Mouse (Mus musculus) hindbrain, embryonic 11.5 days (tissue): ENCODE results near the gene Numb. TPM values are rescaled to one million over a fixed set of nuclear protein-coding genes. Genes with fewer than 3 reads are reported as not detected.

ENCODE experiments used
- ATAC-seq: fragments of 200-750 bp; cut with Nextera tagmentation; 2 replicates; pipeline ENCODE4 v1.8.0; 2017; ENCODE audit warnings: mild to moderate bottlenecking, moderate TSS enrichment, moderate library complexity; ENCODE audit not compliant: low FRiP score
- DNase-seq: peaks from one replicate; pipeline ENCODE4 v3.0.0-alpha.2; 2015; ENCODE audit warnings: low spot score
- H3K27ac ChIP-seq: fragments of 300-500 bp; sonication (generic); 2 replicates; pipeline ENCODE4 v1.5.1; 2014; ENCODE audit warnings: mild to moderate bottlenecking, low read depth, low read length
- H3K27me3 ChIP-seq: fragments of 300-500 bp; sonication (generic); 2 replicates; pipeline ENCODE4 v1.6.1; 2014; ENCODE audit warnings: mild to moderate bottlenecking, low read length, moderate library complexity, mixed read lengths; ENCODE audit not compliant: control insufficient read depth, insufficient read depth
- H3K36me3 ChIP-seq: fragments of 300-500 bp; sonication (generic); 2 replicates; pipeline ENCODE4 v1.6.1; 2014; ENCODE audit warnings: mild to moderate bottlenecking, low read length, moderate library complexity, mixed read lengths; ENCODE audit not compliant: control insufficient read depth, insufficient read depth
- H3K4me1 ChIP-seq: fragments of 300-500 bp; sonication (generic); replicated peaks from 2 replicates; pipeline ENCODE4 v1.6.1; 2014; ENCODE audit warnings: low read length, mixed read lengths; ENCODE audit not compliant: control insufficient read depth, insufficient read depth
- H3K4me2 ChIP-seq: fragments of 300-500 bp; sonication (generic); replicated peaks from 2 replicates; pipeline ENCODE4 v1.6.1; 2014; ENCODE audit warnings: mild to moderate bottlenecking, low read depth, low read length
- H3K4me3 ChIP-seq: fragments of 300-500 bp; sonication (generic); 2 replicates; pipeline ENCODE4 v1.5.1; 2014; ENCODE audit warnings: low read depth, low read length
- H3K9ac ChIP-seq: fragments of 300-500 bp; sonication (generic); 2 replicates; pipeline ENCODE4 v1.6.1; 2014; ENCODE audit warnings: low read depth, low read length
- H3K9me3 ChIP-seq: fragments of 300-500 bp; sonication (generic); 2 replicates; pipeline ENCODE4 v1.6.1; 2016; ENCODE audit warnings: low read length; ENCODE audit not compliant: control insufficient read depth
- WGBS: fragments of 180-500 bp; shearing (Covaris S2); extraction: QIAGEN DNeasy Blood & Tissue Kit; methylation state at CpG from one replicate; pipeline ENCODE4 v1.1.7; 2014; 5-methylcytosine and 5-hydroxymethylcytosine counted together
- polyA plus RNA-seq: library from polyadenylated mRNA; unstranded; fragments of >200 nt; fragmentation: Nextera tagmentation; extraction: Ambion mirVana; gene quantifications from 2 replicates; pipeline ENCODE4 v1.2.1, GENCODE M21; 2014

Gene Numb
- polyA plus RNA-seq, 1 experiment from 2014 or later = 31.0 TPM

DNA sequence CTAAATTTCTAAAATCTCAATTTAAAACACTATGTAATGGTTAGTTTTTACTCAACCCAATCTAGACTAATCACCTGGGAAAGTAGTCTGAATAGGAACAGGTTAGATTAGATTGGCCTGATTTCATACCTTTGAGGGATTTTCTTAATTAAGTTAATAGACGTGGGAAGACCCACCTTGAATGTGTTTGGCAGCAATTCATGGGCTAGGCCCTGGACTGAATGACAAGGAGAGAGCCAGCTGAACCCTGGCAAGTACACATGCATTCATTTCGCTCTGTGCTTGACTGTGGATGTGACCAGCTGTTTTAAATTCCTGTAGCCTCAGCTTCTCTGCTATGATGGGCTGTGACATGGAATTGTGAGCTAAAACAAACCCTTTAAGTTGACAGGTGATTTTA lies 40.8 kb downstream of the Numb start:
- H3K36me3 ChIP-seq = no peaks in the 10 kb centered on the region
- H3K4me1 ChIP-seq = no peaks in the 10 kb centered on the region
- H3K27me3 ChIP-seq = no peaks in the 10 kb centered on the region
- DNase-seq = no peak
- no peak overlapping the region for H3K4me2 ChIP-seq
- 84% methylated on average over 2 of the region's 2 CpGs for WGBS
- ATAC-seq = no peak
- no peak overlapping the region for H3K9ac ChIP-seq
- H3K4me3 ChIP-seq = no peak overlapping the region
- H3K27ac ChIP-seq = no peak overlapping the region
- no peaks in the 10 kb centered on the region for H3K9me3 ChIP-seq

DNA sequence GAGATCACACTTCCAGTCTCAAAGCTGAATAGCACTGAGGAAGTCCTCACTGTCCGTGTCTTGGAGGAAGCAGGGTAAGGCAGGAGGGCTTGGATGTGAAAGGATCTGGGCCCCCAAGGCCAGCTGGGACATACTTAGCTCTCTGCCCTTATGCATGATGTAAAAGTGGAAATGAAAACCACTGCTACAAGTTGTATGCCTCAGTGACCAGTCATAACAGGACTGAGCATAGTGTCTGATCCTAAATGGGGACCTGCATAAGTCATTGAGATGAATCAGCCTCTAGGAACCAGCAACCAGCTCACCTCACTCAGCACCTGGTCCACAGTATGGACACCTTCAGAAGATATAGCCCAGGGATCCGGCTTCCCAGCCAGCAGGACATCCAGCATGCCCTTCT lies 46.6 kb downstream of the Numb start:
- Histone ChIP-seq H3K4me3 (no peak overlapping the region), H3K9ac (no peak overlapping the region), H3K4me2 (no peak overlapping the region), H3K27me3 (no peaks in the 10 kb centered on the region), H3K27ac (no peak overlapping the region), H3K9me3 (no peaks in the 10 kb centered on the region), H3K36me3 (0 out of 2 replicates have a peak, but pooled peaks cover 2% of the 10 kb centered on the region), H3K4me1 (no peaks in the 10 kb centered on the region)
- no peak for ATAC-seq
- DNase-seq = no peak
- 93% methylated on average over 2 of the region's 2 CpGs for WGBS

DNA sequence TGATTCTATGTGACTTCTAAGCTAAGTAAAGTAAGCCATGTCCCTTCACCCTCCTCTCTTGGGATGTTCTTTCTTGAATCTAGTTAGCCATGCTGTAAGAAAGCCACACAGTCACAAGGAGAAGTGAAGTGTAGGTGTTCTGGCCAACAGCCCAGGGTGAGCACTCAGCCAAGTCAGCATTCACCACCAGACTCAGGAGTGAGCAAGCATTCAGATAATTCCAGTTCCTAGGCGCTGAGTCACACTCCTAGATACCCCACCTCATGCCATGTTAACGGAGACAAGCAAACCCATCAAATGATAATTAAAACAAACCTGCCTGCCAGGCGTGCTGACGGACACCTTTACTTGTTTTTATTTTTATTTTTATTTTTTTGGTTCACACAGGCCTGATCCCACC lies 47.1 kb downstream of the Numb start:
- WGBS = 97% methylated on average over 4 of the region's 4 CpGs

DNA sequence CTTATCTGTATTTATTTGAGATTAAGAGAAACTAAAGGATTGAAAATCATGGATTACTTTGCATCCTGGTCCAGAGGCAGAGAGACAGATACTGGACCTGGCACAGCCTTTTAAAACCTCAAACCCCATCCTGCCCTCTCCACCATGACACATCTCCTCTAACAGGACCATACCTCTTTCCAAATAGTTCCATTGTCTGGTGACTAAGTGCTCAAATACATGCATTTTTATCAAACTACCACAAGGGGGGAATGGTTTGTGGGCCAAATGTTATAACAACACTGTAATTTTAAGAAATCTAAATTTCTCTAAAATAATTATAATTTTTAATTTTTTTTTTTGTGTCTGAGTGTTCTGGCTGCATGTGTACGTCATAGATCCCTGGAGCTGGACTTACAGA lies 57.2 kb downstream of the Numb start:
- Histone ChIP-seq H3K9me3 (no peaks in the 10 kb centered on the region), H3K9ac (no peak overlapping the region), H3K4me1 (no peaks in the 10 kb centered on the region), H3K36me3 (no peaks in the 10 kb centered on the region), H3K4me2 (no peak overlapping the region), H3K27ac (no peak overlapping the region), H3K27me3 (no peaks in the 10 kb centered on the region), H3K4me3 (no peak overlapping the region)
- 90% methylated on average over 1 of the region's 1 CpGs for WGBS
- DNase-seq = no peak
- no peak for ATAC-seq

More for the DNA sequence above, 47.1 kb downstream of the Numb start:
- ATAC-seq (no peak), DNase-seq (no peak)
- Histone ChIP-seq H3K9ac (no peak overlapping the region), H3K27me3 (no peaks in the 10 kb centered on the region), H3K4me2 (no peak overlapping the region), H3K4me1 (no peaks in the 10 kb centered on the region), H3K36me3 (0 out of 2 replicates have a peak, but pooled peaks cover 2% of the 10 kb centered on the region), H3K9me3 (no peaks in the 10 kb centered on the region), H3K27ac (no peak overlapping the region), H3K4me3 (no peak overlapping the region)

DNA sequence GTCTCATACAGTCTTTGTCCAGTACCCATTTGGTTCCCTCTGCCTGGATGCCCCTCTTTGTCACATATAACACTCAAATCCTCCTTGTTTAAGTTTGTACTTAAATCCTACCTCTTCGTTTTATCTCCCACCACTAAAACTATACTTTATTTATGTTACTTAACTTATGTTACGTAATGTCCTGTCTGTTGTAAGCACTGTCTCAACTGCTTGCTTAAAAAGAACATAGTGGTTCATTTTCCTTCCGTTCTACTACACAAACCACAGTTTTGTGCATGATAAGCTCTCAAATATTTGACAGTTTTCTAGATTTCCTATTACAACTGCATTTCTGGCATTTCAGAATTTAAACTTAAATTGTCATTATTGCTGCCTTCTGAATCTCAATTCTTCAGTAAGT lies 59.9 kb downstream of the Numb start:
- no peak for ATAC-seq
- H3K36me3 ChIP-seq = no peaks in the 10 kb centered on the region
- H3K9me3 ChIP-seq = no peaks in the 10 kb centered on the region
- no peak overlapping the region for H3K27ac ChIP-seq
- H3K4me1 ChIP-seq = no peaks in the 10 kb centered on the region
- no peak overlapping the region for H3K4me3 ChIP-seq
- H3K27me3 ChIP-seq = no peaks in the 10 kb centered on the region
- no peak overlapping the region for H3K9ac ChIP-seq
- DNase-seq = no peak
- WGBS = 95% methylated on average over 3 of the region's 3 CpGs
- no peak overlapping the region for H3K4me2 ChIP-seq

DNA sequence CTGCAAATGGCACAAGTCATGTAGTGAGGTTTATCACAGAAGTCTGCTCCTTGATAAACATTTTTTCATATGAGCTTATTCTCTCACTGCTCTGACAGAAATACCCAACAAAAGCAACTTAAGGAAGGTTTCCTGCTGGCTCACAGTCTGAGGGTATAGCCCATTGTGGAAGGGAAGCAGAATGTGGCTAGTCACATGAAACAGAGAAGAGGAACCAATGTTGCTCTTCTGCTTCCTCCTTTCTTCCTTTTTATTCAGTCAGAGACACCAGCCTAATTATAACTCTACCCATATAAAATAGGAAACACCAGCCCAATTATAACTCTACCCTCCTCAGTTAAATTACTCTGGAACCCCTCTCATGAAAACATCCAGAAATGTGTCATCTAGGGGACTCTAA lies 61.0 kb downstream of the Numb start:
- Histone ChIP-seq H3K9me3 (no peaks in the 10 kb centered on the region), H3K4me3 (no peak overlapping the region), H3K9ac (no peak overlapping the region), H3K4me1 (no peaks in the 10 kb centered on the region), H3K27me3 (no peaks in the 10 kb centered on the region), H3K4me2 (no peak overlapping the region), H3K27ac (no peak overlapping the region), H3K36me3 (no peaks in the 10 kb centered on the region)
- no peak for ATAC-seq
- no peak for DNase-seq

DNA sequence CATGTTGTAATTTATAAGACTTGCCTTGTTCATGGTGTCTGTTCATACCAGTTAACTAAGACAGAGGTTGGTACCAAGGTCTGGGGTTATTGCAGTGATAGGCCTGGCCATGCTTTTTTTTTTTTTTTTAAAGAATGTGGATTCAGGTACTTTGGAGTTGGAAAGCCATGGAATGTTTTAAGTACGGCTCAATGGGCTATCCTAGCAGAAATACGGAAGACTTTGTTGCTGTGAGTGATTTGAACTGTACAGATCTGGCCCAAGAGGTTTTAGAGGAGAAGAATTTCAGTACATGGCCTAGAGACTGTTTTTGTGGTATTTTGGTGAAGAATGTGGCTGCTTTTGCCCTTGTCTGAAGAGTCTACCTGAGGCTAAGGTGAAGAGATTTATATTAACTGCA lies 63.7 kb downstream of the Numb start:
- Histone ChIP-seq H3K4me1 (no peaks in the 10 kb centered on the region), H3K9ac (no peak overlapping the region), H3K27ac (no peak overlapping the region), H3K4me3 (no peak overlapping the region), H3K36me3 (no peaks in the 10 kb centered on the region), H3K9me3 (no peaks in the 10 kb centered on the region), H3K4me2 (no peak overlapping the region), H3K27me3 (no peaks in the 10 kb centered on the region)
- WGBS = 91% methylated on average over 2 of the region's 2 CpGs
- ATAC-seq = no peak
- DNase-seq = no peak

DNA sequence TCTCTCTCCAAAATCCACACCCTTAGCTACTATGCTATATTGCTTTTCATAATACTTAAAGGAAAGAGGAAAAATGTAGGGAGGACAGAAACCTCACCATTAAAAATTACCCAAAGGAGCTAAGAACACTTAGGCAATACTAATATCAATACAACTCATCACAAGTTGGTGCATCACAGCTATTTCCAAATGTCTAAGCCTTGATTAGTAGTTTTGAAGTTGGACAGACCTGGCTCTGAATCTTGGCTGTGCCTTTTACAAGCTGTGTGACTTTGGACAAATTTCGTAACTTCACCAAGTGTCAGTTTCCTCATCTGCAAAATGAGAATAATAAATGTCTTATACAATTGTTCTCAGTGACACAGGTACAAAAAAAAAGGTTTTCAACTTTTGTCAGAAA lies 66.5 kb downstream of the Numb start:
- ATAC-seq (no peak), DNase-seq (no peak)
- Histone ChIP-seq H3K9ac (no peak overlapping the region), H3K36me3 (no peaks in the 10 kb centered on the region), H3K4me3 (no peak overlapping the region), H3K9me3 (no peaks in the 10 kb centered on the region), H3K4me2 (no peak overlapping the region), H3K27me3 (no peaks in the 10 kb centered on the region), H3K4me1 (no peaks in the 10 kb centered on the region), H3K27ac (no peak overlapping the region)
- 94% methylated on average over 1 of the region's 1 CpGs for WGBS

DNA sequence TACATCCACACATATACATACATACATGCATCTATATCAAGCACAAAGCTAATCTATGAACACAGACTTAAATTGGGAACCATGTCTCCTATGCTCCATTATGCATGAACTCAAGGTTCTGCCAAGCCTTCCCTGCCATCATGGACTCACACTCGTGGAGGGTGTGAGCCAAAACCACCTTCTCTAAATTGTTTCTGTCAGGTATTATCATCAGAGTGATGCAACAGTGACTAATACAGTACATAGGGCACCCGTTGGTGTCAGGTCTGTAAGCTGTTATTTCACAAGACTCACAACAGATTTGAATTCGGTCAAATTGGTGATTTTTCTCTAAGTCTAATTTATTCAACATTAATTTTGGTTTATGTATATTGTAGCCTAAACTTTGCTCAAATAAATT lies 67.5 kb downstream of the Numb start:
- no peaks in the 10 kb centered on the region for H3K4me1 ChIP-seq
- H3K36me3 ChIP-seq = no peaks in the 10 kb centered on the region
- no peaks in the 10 kb centered on the region for H3K27me3 ChIP-seq
- H3K27ac ChIP-seq = no peak overlapping the region
- H3K4me2 ChIP-seq = no peak overlapping the region
- H3K9ac ChIP-seq = no peak overlapping the region
- DNase-seq (no peak), ATAC-seq (no peak)
- 86% methylated on average over 3 of the region's 3 CpGs for WGBS
- no peak overlapping the region for H3K4me3 ChIP-seq
- H3K9me3 ChIP-seq = no peaks in the 10 kb centered on the region
